Mouse (Mus musculus) intestine, embryonic 16.5 days (tissue): ENCODE data around the gene Mgat3. TPM values are rescaled to one million over a fixed set of nuclear protein-coding genes. Genes with fewer than 3 reads are reported as not detected.

Experiments
- ATAC-seq: fragments of 200-750 bp; cut with Nextera tagmentation; 2 replicates; pipeline ENCODE4 v1.8.0; 2017; ENCODE audit warnings: moderate TSS enrichment, moderate library complexity
- H3K27ac ChIP-seq: fragments of 300-500 bp; sonication (generic); 2 replicates; pipeline ENCODE4 v1.5.1; 2014; ENCODE audit warnings: mild to moderate bottlenecking, low read length
- H3K27me3 ChIP-seq: fragments of 300-500 bp; sonication (generic); replicated peaks from 2 replicates; pipeline ENCODE4 v1.6.1; 2014; ENCODE audit warnings: low read length, control low read depth, mixed read lengths; ENCODE audit not compliant: control insufficient read depth, insufficient read depth
- H3K36me3 ChIP-seq: fragments of 300-500 bp; sonication (generic); 2 replicates; pipeline ENCODE4 v1.6.1; 2014; ENCODE audit warnings: low read length, control low read depth; ENCODE audit not compliant: control insufficient read depth, insufficient read depth
- H3K4me1 ChIP-seq: fragments of 300-500 bp; sonication (generic); 2 replicates; pipeline ENCODE4 v1.6.1; 2014; ENCODE audit warnings: low read length, control low read depth, mixed read lengths; ENCODE audit not compliant: control insufficient read depth, insufficient read depth
- H3K4me2 ChIP-seq: fragments of 300-500 bp; sonication (generic); 2 replicates; pipeline ENCODE4 v1.6.1; 2014; ENCODE audit warnings: low read depth, low read length, control low read depth
- H3K4me3 ChIP-seq: fragments of 300-500 bp; sonication (generic); 2 replicates; pipeline ENCODE4 v1.5.1; 2014; ENCODE audit warnings: mild to moderate bottlenecking, low read length
- H3K9ac ChIP-seq: fragments of 300-500 bp; sonication (generic); 2 replicates; pipeline ENCODE4 v1.6.1; 2014; ENCODE audit warnings: low read depth, low read length
- H3K9me3 ChIP-seq: fragments of 300-500 bp; sonication (generic); 2 replicates; pipeline ENCODE4 v1.6.1; 2016; ENCODE audit warnings: low read length, control low read depth; ENCODE audit not compliant: control insufficient read depth
- WGBS: fragments of 180-500 bp; shearing (Covaris S2); extraction: QIAGEN DNeasy Blood & Tissue Kit; methylation state at CpG from one replicate; pipeline ENCODE4 v1.1.7; 2014; 5-methylcytosine and 5-hydroxymethylcytosine counted together
- polyA plus RNA-seq: library from polyadenylated mRNA; unstranded; fragments of >200 nt; fragmentation: Nextera tagmentation; extraction: Ambion mirVana; gene quantifications from 2 replicates; pipeline ENCODE4 v1.2.1, GENCODE M21; 2015

Gene Mgat3
- polyA plus RNA-seq, 1 experiment from 2014 or later, result 14.8 TPM

- peak overlapping the region; percentile 100 for H3K27ac ChIP-seq
- H3K4me3 ChIP-seq, result peak overlapping the region; percentile 100
- peak overlapping the region; percentile 94 for H3K4me2 ChIP-seq
- no peak for ATAC-seq
- no peaks in the 10 kb centered on the region for H3K9me3 ChIP-seq
- no peaks in the 10 kb centered on the region for H3K27me3 ChIP-seq
- WGBS, result 53% methylated on average over 12 of the region's 12 CpGs
- peak overlapping the region; percentile 100 for H3K9ac ChIP-seq
- H3K36me3 ChIP-seq, result peaks cover 20% of the 10 kb centered on the region
- H3K4me1 ChIP-seq, result peaks cover 52% of the 10 kb centered on the region
Observed at GRCm38 (mm10) chr15:80256656-80257601, 83.4 kb downstream of the Mgat3 start.

GRCm38 (mm10) chr15:80257602-80258239, 84.2 kb downstream of the Mgat3 start:
- 18% methylated on average over 4 of the region's 4 CpGs for WGBS
- ATAC-seq, result no peak
- Histone ChIP-seq H3K4me1 (peaks cover 50% of the 10 kb centered on the region), H3K4me3 (peak overlapping the region; percentile 100), H3K4me2 (peak overlapping the region; percentile 94), H3K27ac (peak overlapping the region; percentile 100), H3K36me3 (peaks cover 20% of the 10 kb centered on the region), H3K9me3 (no peaks in the 10 kb centered on the region), H3K9ac (peak overlapping the region; percentile 100), H3K27me3 (no peaks in the 10 kb centered on the region)

- Histone ChIP-seq H3K4me3 (0 out of 2 replicates have a peak overlapping the region, but pooled peaks have one; percentile 100), H3K4me2 (peak overlapping the region; percentile 35; the same call in 1 of the 2 replicates), H3K9ac (peak overlapping the region; percentile 100; the same call in 1 of the 2 replicates), H3K4me1 (peaks cover 50% of the 10 kb centered on the region), H3K27me3 (no peaks in the 10 kb centered on the region), H3K36me3 (peaks cover 20% of the 10 kb centered on the region), H3K9me3 (no peaks in the 10 kb centered on the region), H3K27ac (peak overlapping the region; percentile 100)
- 56% methylated on average over 11 of the region's 11 CpGs for WGBS
- no peak for ATAC-seq
Observed at GRCm38 (mm10) chr15:80258240-80259170, 85.0 kb downstream of the Mgat3 start.

GRCm38 (mm10) chr15:80259406-80260045, 86.0 kb downstream of the Mgat3 start:
- Histone ChIP-seq H3K4me3 (no peak overlapping the region; the same call in 1 of the 2 replicates), H3K4me1 (peaks cover 42% of the 10 kb centered on the region), H3K36me3 (peaks cover 20% of the 10 kb centered on the region), H3K27ac (peak overlapping the region; percentile 100), H3K9ac (no peak overlapping the region), H3K9me3 (no peaks in the 10 kb centered on the region), H3K4me2 (no peak overlapping the region), H3K27me3 (no peaks in the 10 kb centered on the region)
- 68% methylated on average over 8 of the region's 8 CpGs for WGBS
- ATAC-seq, result no peak

- Histone ChIP-seq H3K36me3 (peaks cover 20% of the 10 kb centered on the region), H3K4me3 (no peak overlapping the region), H3K27me3 (no peaks in the 10 kb centered on the region), H3K27ac (no peak overlapping the region; the same call in 1 of the 2 replicates), H3K9me3 (no peaks in the 10 kb centered on the region), H3K4me2 (no peak overlapping the region), H3K9ac (no peak overlapping the region), H3K4me1 (peaks cover 44% of the 10 kb centered on the region)
- WGBS, result 15% methylated on average over 3 of the region's 3 CpGs
- ATAC-seq, result no peak
Observed at GRCm38 (mm10) chr15:80260677-80261076, 87.2 kb downstream of the Mgat3 start.

GRCm38 (mm10) chr15:80261100-80261499, 87.6 kb downstream of the Mgat3 start:
- Histone ChIP-seq H3K27ac (no peak overlapping the region), H3K9ac (no peak overlapping the region), H3K36me3 (peaks cover 19% of the 10 kb centered on the region), H3K27me3 (no peaks in the 10 kb centered on the region), H3K4me3 (no peak overlapping the region), H3K9me3 (no peaks in the 10 kb centered on the region), H3K4me2 (no peak overlapping the region), H3K4me1 (peaks cover 44% of the 10 kb centered on the region)
- 63% methylated on average over 7 of the region's 7 CpGs for WGBS
- no peak for ATAC-seq

GRCm38 (mm10) chr15:80263610-80264575, 90.4 kb downstream of the Mgat3 start, which contains the start of gene Rps19bp1:
TSS of gene Rps19bp1 (minus strand) at chr15:80264315.
- peak; percentile 92 for ATAC-seq
- H3K9me3 ChIP-seq, result no peaks in the 10 kb centered on the region
- peaks cover 6% of the 10 kb centered on the region; the same call in 1 of the 2 replicates for H3K36me3 ChIP-seq
- H3K4me2 ChIP-seq, result peak within 1 kb of the TSS; percentile 83
- H3K4me1 ChIP-seq, result peaks cover 21% of the 10 kb centered on the region
- peak within 1 kb of the TSS; percentile 92 for H3K4me3 ChIP-seq
- peak within 1 kb of the TSS; percentile 88 for H3K9ac ChIP-seq
- no peaks in the 10 kb centered on the region for H3K27me3 ChIP-seq
- H3K27ac ChIP-seq, result peak within 1 kb of the TSS; percentile 31; the same call in 1 of the 2 replicates
- WGBS, result 1% methylated on average over 59 of the region's 66 CpGs
